Mouse (Mus musculus) left cerebral cortex, adult 8-10 months (tissue): ENCODE measurements around the gene Bcas3. TPM values are rescaled to one million over a fixed set of nuclear protein-coding genes. Genes with fewer than 3 reads are reported as not detected.
A peak's percentile ranks its signal among the peaks of the same experiment; 100 is the strongest.

ENCODE experiments used
- DNase-seq, 2 experiments: peaks; one replicate each; pipeline ENCODE4 v3.0.0; 2022; ENCODE audit warnings: low spot score in 2 of 2
- total RNA-seq, 4 experiments: library from RNA; stranded (reverse); gene quantifications; 2 replicates each; pipeline ENCODE4 v1.2.4; 2022

Bcas3 gene
- total RNA-seq, 4 experiments from 2014 or later: 67.2 to 79.7 (median 75.7) TPM

DNA sequence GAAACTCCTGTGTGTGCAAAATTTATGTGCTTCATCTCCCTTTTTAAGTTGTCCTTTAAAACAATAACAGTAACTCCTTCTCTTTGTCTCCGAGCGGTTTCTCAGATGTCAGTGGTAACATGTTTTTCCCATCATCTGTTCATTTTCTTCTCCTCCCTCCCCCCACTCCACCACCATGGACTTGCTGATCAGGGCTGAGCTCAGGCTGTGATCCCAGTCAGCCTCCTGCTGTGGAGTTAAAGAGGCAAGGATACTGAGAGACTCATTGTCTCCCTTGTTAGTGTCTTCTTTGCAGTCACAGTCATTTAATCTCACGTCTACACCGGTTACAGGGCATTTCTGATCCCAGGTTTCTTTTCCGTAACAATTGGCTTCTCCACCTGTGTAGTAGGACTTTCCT is 174.3 kb downstream of the Bcas3 start:
- no peak for DNase-seq

- no peak for DNase-seq
Measured at GRCm38 (mm10) chr11:85529531-85530285, 176.7 kb downstream of the Bcas3 start.

DNA sequence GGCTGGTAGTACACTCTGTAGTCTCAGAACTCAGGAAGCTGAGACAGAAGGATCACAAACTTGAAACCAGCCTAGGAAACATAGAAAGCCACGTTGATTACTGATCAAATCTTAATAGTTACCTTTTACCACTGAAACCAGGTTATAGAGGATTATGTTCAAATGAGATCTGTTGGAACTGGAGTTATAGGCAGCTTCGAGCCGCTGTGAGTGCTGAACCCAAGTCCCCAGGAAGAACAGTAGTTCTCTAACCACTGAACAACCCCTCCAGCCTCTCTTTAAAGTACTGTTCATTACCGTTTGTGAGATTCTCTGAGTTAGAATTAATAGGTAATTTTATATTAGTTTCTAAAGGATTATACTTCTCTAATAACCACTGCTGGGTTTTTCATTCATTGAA is 188.0 kb downstream of the Bcas3 start:
- no peak for DNase-seq

- no peak for DNase-seq
Measured at GRCm38 (mm10) chr11:85543311-85543710, 190.3 kb downstream of the Bcas3 start.

- no peak for DNase-seq
Measured at GRCm38 (mm10) chr11:85545602-85546001, 192.6 kb downstream of the Bcas3 start.

GRCm38 (mm10) chr11:85547966-85548365 is 195.0 kb downstream of the Bcas3 start:
- DNase-seq: no peak

GRCm38 (mm10) chr11:85549651-85550050 is 196.7 kb downstream of the Bcas3 start:
- no peak for DNase-seq

DNA sequence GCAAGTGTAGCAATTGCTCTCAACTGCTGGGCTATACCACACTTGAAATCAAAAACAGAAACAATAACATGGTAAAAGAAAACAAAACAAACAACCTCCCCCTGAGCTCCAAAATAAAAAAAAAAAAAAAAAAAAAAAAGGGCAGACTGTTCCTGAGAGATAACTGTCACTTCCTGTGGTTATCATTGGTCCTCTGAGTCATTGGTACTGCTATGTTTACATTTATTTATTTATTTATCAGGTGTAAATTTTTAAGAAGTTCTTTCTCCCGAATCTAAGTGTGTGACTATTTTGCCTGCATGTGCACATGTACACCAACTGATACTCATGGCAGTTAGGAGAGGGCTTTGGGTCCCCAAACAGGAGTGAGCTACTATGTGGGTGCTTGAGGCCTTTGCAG is 202.1 kb downstream of the Bcas3 start:
- no peak for DNase-seq

- no peak for DNase-seq
Measured at GRCm38 (mm10) chr11:85555721-85556120, 202.8 kb downstream of the Bcas3 start.

- no peak for DNase-seq
Measured at GRCm38 (mm10) chr11:85565068-85565467, 212.1 kb downstream of the Bcas3 start.

DNA sequence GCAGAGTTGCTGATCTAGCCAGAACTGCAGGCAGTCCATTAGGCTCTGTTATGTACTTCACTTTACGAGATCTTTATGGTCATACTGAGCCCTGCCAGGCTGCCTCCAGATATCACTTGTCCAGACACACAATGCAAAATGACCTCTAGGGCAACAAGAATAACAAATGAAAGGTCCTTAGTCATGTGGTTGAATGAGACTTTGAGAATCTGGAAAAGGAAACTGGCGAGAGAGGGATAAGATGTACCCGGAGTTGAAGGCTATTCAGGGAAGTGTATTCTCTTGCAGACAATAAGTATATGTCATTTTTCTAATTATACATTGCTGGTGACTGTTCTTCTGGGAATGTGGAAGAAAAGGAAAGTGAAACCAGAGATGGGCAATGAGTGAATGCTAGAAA is 218.1 kb downstream of the Bcas3 start:
- no peak for DNase-seq

- no peak for DNase-seq
Measured at GRCm38 (mm10) chr11:85571936-85572335, 219.0 kb downstream of the Bcas3 start.

- no peak for DNase-seq
Measured at GRCm38 (mm10) chr11:85572590-85572989, 219.6 kb downstream of the Bcas3 start.

DNA sequence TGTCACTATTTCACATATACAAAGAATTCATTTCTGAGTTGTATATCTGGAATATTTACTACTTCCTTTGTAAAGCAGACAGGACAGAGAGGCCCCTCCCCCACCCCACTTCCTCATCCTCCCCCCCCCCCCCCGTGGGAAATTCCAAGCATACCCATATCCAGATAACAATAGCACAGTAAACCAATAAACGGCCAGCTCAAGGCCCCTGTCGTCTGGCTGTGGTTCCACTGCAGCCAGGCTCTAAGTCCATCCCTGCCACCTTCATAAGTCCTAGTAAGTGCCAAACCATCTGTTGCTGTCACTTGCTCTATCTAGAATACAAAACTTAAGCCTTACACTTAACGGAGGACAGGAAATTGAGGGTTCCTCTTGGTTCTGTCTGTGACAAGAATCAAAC is 221.5 kb downstream of the Bcas3 start:
- DNase-seq: no peak

DNA sequence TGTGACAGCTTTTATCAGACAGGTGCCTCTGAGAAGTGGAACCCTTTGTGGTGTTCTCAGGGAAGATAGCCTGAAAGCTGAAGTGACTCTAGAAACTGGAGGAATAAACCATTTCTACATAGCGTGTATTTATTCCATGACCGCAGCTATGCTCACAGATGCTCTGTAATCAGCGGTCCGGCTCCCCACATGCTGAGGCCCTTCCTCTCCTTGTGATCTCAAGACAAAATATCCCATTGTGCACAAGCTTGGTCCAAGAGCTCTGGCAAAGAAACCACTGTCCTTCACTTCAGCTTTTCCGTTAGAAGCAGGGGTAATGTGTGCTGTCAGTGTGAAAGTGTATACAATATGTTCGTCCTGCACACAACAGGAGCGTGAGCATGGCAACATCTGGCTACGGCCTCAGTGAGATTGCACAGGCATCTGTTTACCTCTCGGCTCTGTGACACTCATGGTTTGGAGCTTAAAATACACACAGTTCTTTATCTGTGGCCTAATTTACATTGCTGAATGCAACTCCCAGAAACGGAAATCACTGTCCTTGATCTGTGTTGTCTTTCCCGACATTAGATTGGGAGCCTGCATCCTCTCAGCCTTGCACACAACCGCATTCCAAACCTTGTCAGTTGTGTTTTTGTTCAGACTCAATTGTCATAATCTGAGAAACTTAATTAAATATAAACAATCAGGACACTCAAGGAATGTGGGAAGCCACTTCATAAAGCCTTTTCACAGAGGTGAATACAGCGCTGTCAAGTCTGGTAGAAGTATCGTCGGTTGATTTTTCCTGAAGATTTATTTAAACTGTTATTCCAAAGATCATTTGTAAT is 225.1 kb downstream of the Bcas3 start:
- DNase-seq: no peak

DNA sequence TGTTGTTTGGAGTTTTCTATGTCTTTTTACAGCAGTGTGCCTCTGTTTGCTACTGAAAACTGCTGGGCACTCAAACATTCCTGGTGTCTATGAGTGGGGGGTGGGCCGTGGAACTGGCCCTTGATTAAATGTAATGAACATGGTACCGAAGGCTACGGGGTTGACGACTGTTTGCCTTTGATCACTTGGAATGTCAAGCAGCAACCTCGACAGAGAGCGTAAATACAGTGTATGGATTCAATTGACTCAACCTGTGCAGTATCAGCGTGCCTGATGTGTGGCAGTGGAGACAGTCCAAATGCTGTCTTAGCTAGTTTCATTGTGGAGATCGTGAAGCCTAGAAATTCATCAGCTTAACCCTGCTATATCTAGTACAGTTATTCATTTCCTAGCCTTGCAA is 231.1 kb downstream of the Bcas3 start:
- DNase-seq: no peak

DNA sequence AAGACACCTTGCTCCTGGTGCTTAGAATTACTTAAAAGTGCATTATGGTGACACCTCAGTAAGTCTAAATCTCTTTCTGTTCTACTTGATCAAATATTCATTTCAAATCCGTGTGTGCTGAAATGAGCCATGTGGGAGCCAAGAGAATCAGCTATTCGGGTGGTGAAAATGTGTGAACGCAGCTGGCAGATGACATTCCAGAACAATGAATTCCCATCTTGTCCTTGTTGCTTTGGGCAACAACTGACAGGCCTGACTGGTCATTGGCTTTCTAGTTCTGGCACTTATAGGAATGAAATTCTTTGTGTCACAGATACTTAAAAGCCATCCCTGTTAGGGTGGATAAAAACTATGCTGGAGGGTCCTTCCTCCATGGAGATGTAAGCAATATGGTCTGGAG is 240.7 kb downstream of the Bcas3 start:
- no peak for DNase-seq

DNA sequence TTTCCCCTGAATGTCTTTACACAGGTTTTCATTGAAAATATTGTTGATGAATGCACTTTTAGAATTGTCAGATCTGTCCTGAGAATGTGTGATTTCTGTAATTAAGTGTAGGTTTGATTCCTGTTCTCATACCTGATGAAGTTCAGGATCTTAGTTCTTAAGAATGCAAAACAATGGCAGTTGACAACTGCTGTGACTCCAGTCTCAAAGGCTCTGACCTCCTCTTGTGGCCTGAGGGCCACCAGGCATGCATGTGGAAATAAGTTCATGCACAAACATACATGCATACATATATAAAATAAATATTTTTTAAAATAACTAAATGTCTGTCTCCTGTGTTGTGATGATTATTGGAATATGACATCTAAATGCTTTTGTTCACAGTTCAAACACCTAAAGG is 246.3 kb downstream of the Bcas3 start:
- no peak for DNase-seq

GRCm38 (mm10) chr11:85603546-85604322 is 250.8 kb downstream of the Bcas3 start:
- no peak for DNase-seq

DNA sequence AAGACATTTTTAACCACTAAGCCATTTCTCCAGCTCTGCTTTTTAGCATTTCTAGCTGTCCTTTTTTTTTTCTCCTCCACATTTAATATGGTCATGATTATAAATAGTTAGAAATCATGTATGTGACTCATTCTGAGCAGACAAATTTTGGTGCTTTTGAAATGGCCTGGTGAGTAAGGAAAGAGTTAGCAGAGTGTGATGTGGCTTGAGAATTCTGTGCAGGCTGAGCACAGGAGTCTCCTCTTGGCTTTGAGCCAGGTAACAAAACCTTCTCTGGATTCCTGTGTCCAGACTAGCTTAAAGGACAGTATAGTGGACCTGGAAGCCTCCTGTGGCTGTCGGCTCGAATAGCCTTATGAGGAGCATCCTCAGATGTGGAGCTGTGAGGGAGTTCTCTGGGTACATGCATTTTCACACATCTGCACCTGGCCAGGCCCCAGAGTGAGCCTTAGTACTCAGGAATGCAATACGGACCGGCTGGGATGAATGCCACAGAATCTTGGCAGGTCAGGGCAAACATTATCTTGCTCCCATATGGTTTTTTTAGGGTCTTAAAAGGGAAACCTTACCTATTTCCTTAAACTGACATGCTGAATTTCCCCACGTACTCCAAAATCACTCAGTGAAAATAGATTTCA is 256.5 kb downstream of the Bcas3 start:
- DNase-seq: peak; percentile 4 to 20

- no peak for DNase-seq
Measured at GRCm38 (mm10) chr11:85613035-85613434, 260.1 kb downstream of the Bcas3 start.
